Mouse (Mus musculus) gastrocnemius, adult 8-10 months (tissue): ENCODE measurements around the gene Prl2c1. TPM values are rescaled to one million over a fixed set of nuclear protein-coding genes. Genes with fewer than 3 reads are reported as not detected.
"Not testable (repeated sequence)": the region's sequence is repeated elsewhere in the genome, so short reads cannot be mapped to it uniquely, and the experiment has no call there.

ENCODE experiments used
- DNase-seq, 2 experiments: peaks; one replicate each; pipeline ENCODE4 v3.0.0; 2022; ENCODE audit warnings: low spot score in 2 of 2
- total RNA-seq, 4 experiments: library from RNA; stranded (reverse); gene quantifications; 2 replicates each; pipeline ENCODE4 v1.2.4; 2022

Prl2c1 gene
- not detected for total RNA-seq

DNA sequence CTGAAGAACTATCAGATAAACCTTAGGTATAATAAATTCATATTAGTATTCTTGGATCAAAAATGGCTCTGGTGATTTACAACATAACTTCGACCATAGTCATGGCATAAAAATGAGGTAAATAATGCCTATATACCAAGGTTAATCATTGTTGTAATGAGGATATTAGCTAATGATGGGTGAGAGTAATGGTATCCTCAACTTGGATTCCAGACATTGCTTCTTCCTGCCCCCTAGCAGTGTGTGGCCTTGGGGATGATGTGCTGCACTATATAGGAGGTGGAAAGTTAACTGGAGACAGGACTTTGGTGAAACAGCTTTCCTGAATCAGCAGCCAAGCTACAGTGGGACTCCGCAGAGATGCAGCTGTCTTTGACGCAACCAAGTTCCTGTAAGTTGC, at the start of gene Prl2c1:
Prl2c1 (plus strand) TSS at position 301 of the 400 bp plus-strand sequence.
- no peak for DNase-seq

DNA sequence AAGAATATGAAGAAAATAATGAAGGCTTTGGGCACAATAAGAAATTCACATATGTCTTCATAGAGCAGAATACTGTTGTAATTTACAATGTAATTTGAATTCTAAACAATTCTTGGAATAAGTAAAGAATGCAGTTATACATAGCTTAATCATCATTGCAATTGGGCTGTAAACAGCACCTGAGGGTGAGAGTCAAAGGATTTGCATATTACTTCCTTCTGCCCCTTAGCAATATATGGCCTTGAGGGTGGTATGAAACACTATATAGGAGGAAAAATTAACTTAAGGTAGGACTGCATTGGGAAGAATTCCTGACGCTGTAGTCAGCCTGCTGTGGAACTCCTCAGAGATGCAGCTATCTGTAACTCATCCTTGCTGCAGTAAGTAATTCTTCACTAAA, 47.8 kb upstream of the Prl2c1 start, which contains the start of gene Prl2a1:
Prl2a1 (plus strand) TSS at position 301 of the 400 bp plus-strand sequence.
- no peak for DNase-seq

DNA sequence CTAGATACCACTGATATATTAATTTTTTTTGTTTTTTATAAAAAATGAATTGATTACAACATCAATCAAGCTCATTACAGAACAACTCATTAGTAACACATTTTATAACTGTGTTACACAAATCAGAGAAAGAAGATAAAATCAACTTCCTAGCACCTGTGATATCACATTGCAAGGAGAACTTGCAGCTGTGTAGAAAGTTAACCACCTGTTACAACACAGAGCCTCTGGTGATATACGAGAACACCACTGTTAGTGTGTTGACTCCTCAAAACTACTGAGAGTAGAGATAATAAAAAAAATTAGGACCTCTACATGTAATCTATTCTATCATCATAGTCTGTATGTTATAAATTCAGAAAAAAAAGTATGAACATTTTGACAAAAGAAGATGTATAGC, 46.4 kb upstream of the Prl2c1 start:
- DNase-seq, result no peak

DNA sequence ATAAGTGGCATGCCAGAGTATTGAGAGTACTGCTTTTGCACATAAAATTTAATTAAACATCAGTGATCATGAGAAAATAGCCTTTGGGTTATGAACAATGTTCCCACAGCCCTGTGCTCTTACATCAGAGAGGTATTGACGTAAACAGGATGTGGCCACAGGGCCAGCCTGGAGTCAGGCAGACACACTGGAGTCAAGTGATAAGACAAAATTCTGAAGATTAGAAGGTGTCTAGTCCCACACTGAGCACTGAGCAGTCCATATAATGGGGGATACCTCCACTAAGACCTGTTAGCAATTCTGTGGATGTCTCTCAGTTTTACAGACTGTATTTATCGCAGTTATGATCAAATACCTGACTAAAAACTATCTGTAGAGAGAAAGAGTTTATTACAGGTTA, 55.1 kb downstream of the Prl2c1 start:
- not testable (repeated sequence) for DNase-seq

Other genes with a start within 250 kb of the Prl2c1 start
- gene Prl7b1, start 238.8 kb upstream of the Prl2c1 start, total RNA-seq, result not detected
- gene Prl7a1, start 206.8 kb upstream of the Prl2c1 start, total RNA-seq, result not detected
- not detected for gene Prl7a2, start 181.3 kb upstream of the Prl2c1 start, total RNA-seq
- not detected for gene Prl7d1, start 132.6 kb upstream of the Prl2c1 start, total RNA-seq
- not detected for gene Prl7c1, start 68.5 kb upstream of the Prl2c1 start, total RNA-seq
- gene Prl2a1, start 47.7 kb upstream of the Prl2c1 start, total RNA-seq, result not detected
- not detected for gene Prl4a1, start 166.9 kb downstream of the Prl2c1 start, total RNA-seq